Mouse (Mus musculus) bone marrow macrophage, adult 2 months (primary cell): ENCODE measurements around the gene Dand5.

Source experiments
- CTCF ChIP-seq: IDR thresholded peaks from 2 replicates; pipeline ENCODE4 v1.5.1; 2012; ENCODE audit warnings: low read depth, mild to moderate bottlenecking, low read length, moderate library complexity
- POLR2A ChIP-seq: IDR thresholded peaks from 2 replicates; pipeline ENCODE4 v1.6.1; 2012; ENCODE audit warnings: mild to moderate bottlenecking, low read depth, low read length, borderline replicate concordance

DNA sequence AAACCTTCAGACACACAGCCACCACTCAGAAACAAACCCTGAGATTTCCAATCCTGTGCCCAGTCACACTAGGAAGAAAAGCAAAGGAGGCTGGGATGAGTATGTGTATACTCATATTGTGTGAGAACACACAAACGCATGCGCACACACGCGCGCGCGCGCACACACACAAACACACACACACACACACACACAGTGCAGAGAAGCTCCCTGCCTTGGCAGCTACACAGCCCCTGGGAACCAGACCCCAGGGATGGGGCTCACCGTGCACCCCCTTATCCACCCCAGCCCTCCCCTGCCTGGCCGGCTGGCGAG lies 8.4 kb downstream of the Dand5 start:
- TF ChIP-seq POLR2A (no peak), CTCF (no peak)
